Mouse (Mus musculus) layer of hippocampus, adult 18-20 months (tissue): ENCODE results near the gene Gm8206. TPM values are rescaled to one million over a fixed set of nuclear protein-coding genes. Genes with fewer than 3 reads are reported as not detected.
A peak's percentile ranks its signal among the peaks of the same experiment; 100 is the strongest.
"Not testable (repeated sequence)": the region's sequence is repeated elsewhere in the genome, so short reads cannot be mapped to it uniquely, and the experiment has no call there.

ENCODE experiments used
- DNase-seq, 2 experiments: peaks; one replicate each; pipeline ENCODE4 v3.0.0; 2022; ENCODE audit warnings: low spot score in 2 of 2
- long read RNA-seq: library from polyadenylated mRNA; stranded (forward); transcript quantifications from one replicate; pipeline ENCODE4 v2.0.0, GENCODE M21; 2021
- total RNA-seq, 2 experiments: library from RNA; stranded (reverse); gene quantifications; 2 replicates each; pipeline ENCODE4 v1.2.3; 2021

Gm8206 gene
- under 1 TPM in 1 of 2 experiments, not detected in 1; 0.23 TPM for total RNA-seq
- long read RNA-seq = 0 reads

GRCm38 (mm10) chr14:6093842-6094241 is at the start of gene Gm8206:
Gene Gm8206, minus strand, starts transcription at chr14:6093942.
- DNase-seq = not testable (repeated sequence)

GRCm38 (mm10) chr14:6125707-6126106 is 32.0 kb upstream of the Gm8206 start, which contains the start of gene Gm3476:
Gene Gm3476, minus strand, starts transcription at chr14:6125807.
- not testable (repeated sequence) for DNase-seq

DNA sequence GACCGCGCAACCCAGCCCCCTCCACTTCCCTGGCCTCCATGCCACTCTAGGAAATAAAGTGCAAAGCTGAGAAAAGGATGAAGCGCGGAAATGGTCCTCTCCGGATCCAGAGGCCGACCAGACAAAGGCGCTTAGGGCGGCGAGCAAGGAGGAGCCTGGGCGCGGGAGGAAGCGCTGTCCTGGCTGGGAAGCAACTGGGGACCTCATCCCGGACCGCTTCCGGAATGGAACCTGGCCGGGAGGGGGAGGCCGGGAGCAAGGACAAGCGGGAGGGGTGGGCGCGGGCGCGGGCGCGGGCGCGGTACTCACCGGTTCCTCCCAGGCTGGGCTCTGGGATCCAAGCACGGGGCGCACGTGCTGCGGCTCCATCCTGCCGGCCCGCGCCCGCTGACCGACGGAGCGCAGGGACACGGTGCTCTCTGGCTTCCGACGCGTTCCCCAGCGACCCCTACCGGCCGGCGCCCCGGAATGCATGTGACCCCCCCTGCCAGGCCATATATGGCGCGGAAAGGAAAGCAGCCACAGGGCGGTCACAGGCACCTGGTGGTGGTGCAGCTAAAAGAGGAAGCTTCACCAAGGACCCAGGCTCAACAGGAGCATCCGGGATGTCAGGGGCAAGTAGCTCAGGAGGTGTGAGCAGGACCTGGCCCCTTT is 14.7 kb upstream of the Gm8206 start, which contains the start of gene Gm3468:
Gm3468 (minus strand) TSS at position 394 of the 654 bp plus-strand sequence.
- DNase-seq = peak in 1 of 2 experiments; percentile 41

GRCm38 (mm10) chr14:6107500-6107899 is 13.8 kb upstream of the Gm8206 start:
- DNase-seq = peak in 1 of 2 experiments; percentile 0

- not testable (repeated sequence) for DNase-seq
These were observed 35.6 kb downstream of the Gm8206 start, which contains the start of gene Gm6337 for GRCm38 (mm10) chr14:6058167-6058566. Gene Gm6337, minus strand, starts transcription at chr14:6058267.

- not testable (repeated sequence) for DNase-seq
These were observed 106.6 kb downstream of the Gm8206 start for GRCm38 (mm10) chr14:5987136-5987535.

DNA sequence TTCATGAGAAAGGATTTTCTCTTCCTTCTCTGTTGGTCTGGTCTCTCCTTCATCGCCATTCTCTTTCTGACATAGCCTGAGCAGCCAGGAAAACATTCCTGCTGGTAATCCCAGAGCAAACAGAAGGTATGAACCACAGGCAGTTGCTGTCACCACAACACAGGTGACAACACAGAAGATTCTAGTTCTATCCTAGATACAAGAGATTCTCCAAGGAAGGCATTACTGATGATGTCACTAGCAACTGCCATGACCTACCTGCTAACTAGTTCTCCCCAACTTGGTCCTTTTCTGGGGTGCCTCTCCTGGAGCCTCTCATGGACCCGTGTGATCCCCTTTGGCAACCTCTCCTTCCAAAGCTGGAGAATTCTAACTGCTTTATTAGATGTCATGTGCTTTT is 114.7 kb downstream of the Gm8206 start, which contains the start of gene Gm3453:
Gm3453 (minus strand) TSS at position 101 of the 400 bp plus-strand sequence.
- not testable (repeated sequence) for DNase-seq

Other genes with a start within 250 kb of the Gm8206 start
- under 1 TPM; 0.59 to 0.91 TPM for gene Gm8237, start 213.6 kb downstream of the Gm8206 start, total RNA-seq
- 1 to 10 TPM in 1 of 2 experiments, under 1 TPM in 1; 0.67 to 1.2 TPM for gene Gm3248, start 132.2 kb downstream of the Gm8206 start, total RNA-seq
- not detected for gene Gm3453, start 114.8 kb downstream of the Gm8206 start, total RNA-seq
- gene Gm6337, start 35.7 kb downstream of the Gm8206 start, total RNA-seq = not detected
- gene Gm3468, start 14.7 kb upstream of the Gm8206 start, total RNA-seq = under 1 TPM; 0.72 to 0.74 TPM
- gene Gm3476, start 31.9 kb upstream of the Gm8206 start, total RNA-seq = not detected
- 1 to 10 TPM; 1.2 TPM for gene Gm21560, start 125.3 kb upstream of the Gm8206 start, total RNA-seq
- gene Gm3411, start 193.3 kb upstream of the Gm8206 start, total RNA-seq = 1 to 10 TPM; 2.2 to 2.5 TPM
- not detected for gene Gm21103, start 210.9 kb upstream of the Gm8206 start, total RNA-seq
- gene Gm3618, start 249.7 kb upstream of the Gm8206 start, total RNA-seq = not detected